Mouse (Mus musculus) c-Kit-positive CD71-positive TER-119-positive erythroid progenitor cells, embryonic 14.5 days (primary cell): ENCODE measurements around the gene Cped1.

Source experiments
- DNase-seq: peaks from one replicate; pipeline ENCODE4 v3.0.0-alpha.2; 2013; ENCODE audit warnings: low spot score

Cped1 gene

GRCm38 (mm10) chr6:22297028-22297427 lies 311.3 kb downstream of the Cped1 start:
- DNase-seq: no peak

GRCm38 (mm10) chr6:22298059-22298458 lies 312.3 kb downstream of the Cped1 start:
- no peak for DNase-seq
